Mouse (Mus musculus) kidney, embryonic 16.5 days (tissue): ENCODE results near the gene Pgp. TPM values are rescaled to one million over a fixed set of nuclear protein-coding genes. Genes with fewer than 3 reads are reported as not detected.
"Not testable (repeated sequence)": the region's sequence is repeated elsewhere in the genome, so short reads cannot be mapped to it uniquely, and the experiment has no call there.

Experiments
- ATAC-seq: fragments of 200-750 bp; cut with Nextera tagmentation; 2 replicates; pipeline ENCODE4 v1.8.0; 2017; ENCODE audit warnings: moderate TSS enrichment; ENCODE audit not compliant: low FRiP score, low TSS enrichment
- H3K27ac ChIP-seq: fragments of 300-500 bp; sonication (generic); 2 replicates; pipeline ENCODE4 v1.5.1; 2014; ENCODE audit warnings: low read length
- H3K27me3 ChIP-seq: fragments of 300-500 bp; sonication (generic); 2 replicates; pipeline ENCODE4 v1.6.1; 2014; ENCODE audit warnings: low read length, control low read depth, mixed read lengths; ENCODE audit not compliant: insufficient read depth
- H3K36me3 ChIP-seq: fragments of 300-500 bp; sonication (generic); 2 replicates; pipeline ENCODE4 v1.6.1; 2014; ENCODE audit warnings: low read length, control low read depth, mixed read lengths; ENCODE audit not compliant: insufficient read depth
- H3K4me1 ChIP-seq: fragments of 300-500 bp; sonication (generic); 2 replicates; pipeline ENCODE4 v1.6.1; 2014; ENCODE audit warnings: low read length, control low read depth, mixed read lengths; ENCODE audit not compliant: insufficient read depth
- H3K4me2 ChIP-seq: fragments of 300-500 bp; sonication (generic); replicated peaks from 2 replicates; pipeline ENCODE4 v1.6.1; 2014; ENCODE audit warnings: low read depth, low read length
- H3K4me3 ChIP-seq: fragments of 300-500 bp; sonication (generic); 2 replicates; pipeline ENCODE4 v1.5.1; 2014; ENCODE audit warnings: mild to moderate bottlenecking, low read length
- H3K9ac ChIP-seq: fragments of 300-500 bp; sonication (generic); replicated peaks from 2 replicates; pipeline ENCODE4 v1.6.1; 2014; ENCODE audit warnings: low read length
- H3K9me3 ChIP-seq: fragments of 300-500 bp; sonication (generic); 2 replicates; pipeline ENCODE4 v1.6.1; 2016; ENCODE audit warnings: low read length, control low read depth
- WGBS: fragments of 180-500 bp; shearing (Covaris S2); extraction: QIAGEN DNeasy Blood & Tissue Kit; methylation state at CpG from one replicate; pipeline ENCODE4 v1.1.7; 2014; 5-methylcytosine and 5-hydroxymethylcytosine counted together
- polyA plus RNA-seq: library from polyadenylated mRNA; unstranded; fragments of >200 nt; fragmentation: Nextera tagmentation; extraction: Ambion mirVana; gene quantifications from 2 replicates; pipeline ENCODE4 v1.2.1, GENCODE M21; 2015

Pgp gene
- polyA plus RNA-seq = 55.5 and 55.6 TPM in 2 replicates

DNA sequence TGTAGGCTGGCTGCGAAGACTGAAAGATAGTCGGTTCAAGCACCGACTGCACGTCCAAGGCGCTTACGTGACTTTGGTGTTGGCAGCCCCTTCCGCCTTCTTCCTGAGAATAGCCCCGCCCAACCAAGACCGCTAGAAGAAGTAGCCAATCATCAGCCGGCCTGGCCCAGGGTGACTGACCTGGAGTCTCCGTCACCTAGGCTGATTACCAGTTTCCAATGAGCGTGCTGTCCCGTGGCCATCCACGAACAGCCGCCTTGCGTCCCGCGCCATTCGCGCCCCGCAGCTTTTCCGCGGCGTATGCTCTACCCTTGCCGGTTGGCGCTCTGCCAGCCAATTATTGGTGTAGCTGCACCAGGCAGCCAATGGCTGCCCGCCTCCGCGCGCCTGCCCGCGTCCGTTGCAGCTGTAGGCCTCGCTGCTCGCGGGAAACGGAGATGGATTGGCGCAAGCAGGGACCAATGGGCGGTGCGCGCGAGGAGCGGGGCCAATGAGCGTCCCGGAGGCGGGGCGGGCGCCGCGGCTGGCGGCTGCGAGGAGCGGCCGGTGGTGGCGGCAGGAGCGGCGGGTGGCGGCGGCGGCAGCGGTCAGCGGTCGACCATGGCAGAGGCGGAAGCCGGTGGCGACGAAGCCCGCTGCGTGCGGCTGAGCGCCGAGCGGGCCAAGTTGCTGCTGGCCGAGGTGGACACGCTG lies at the start of gene Pgp, which contains the start of gene E4f1:
Pgp (plus strand) TSS at position 483 of the 693 bp plus-strand sequence.
E4f1 (minus strand) TSS at position 404 of the 693 bp plus-strand sequence.
- peaks cover 12% of the 10 kb centered on the region; the same call in 1 of the 2 replicates for H3K36me3 ChIP-seq
- no peaks in the 10 kb centered on the region for H3K27me3 ChIP-seq
- peak within 1 kb of the TSS; percentile 85 for H3K27ac ChIP-seq
- H3K4me3 ChIP-seq = peak within 1 kb of the TSS; percentile 85
- H3K4me2 ChIP-seq = peak within 1 kb of the TSS; percentile 96
- peaks cover 39% of the 10 kb centered on the region for H3K4me1 ChIP-seq
- H3K9me3 ChIP-seq = no peaks in the 10 kb centered on the region
- peak within 1 kb of the TSS; percentile 90 for H3K9ac ChIP-seq
- WGBS = under 1% methylated on average over 66 of the region's 75 CpGs
- peak; percentile 96 for ATAC-seq

- Histone ChIP-seq H3K27me3 (no peaks in the 10 kb centered on the region), H3K4me1 (peaks cover 4% of the 10 kb centered on the region; the same call in 1 of the 2 replicates), H3K4me3 (no peak overlapping the region), H3K4me2 (no peak overlapping the region), H3K9me3 (no peaks in the 10 kb centered on the region), H3K9ac (no peak overlapping the region), H3K27ac (no peak overlapping the region), H3K36me3 (peaks cover 68% of the 10 kb centered on the region)
- 92% methylated on average over 4 of the region's 4 CpGs for WGBS
- ATAC-seq = no peak
Measured at GRCm38 (mm10) chr17:24423114-24423513, 47.1 kb upstream of the Pgp start.

DNA sequence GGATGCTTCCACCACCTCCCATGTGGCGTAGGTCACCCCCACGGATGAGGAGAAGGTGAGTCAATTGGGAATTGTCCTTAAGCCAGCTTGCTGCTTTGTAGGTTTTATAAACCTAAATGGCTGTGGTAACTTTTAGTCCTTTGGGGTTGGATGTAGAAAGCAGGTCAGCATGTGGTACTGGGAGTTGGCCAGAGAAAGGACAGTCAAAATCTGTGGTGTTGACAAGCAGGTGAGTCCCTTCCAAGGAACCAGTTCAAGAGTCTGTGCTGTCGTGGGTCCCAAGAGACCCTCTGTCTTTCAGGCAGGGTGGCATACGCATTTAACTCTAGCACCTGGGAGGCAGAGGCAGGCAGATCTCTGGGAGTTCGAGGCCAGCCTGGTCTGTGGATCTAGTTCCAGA lies 45.7 kb upstream of the Pgp start:
- Histone ChIP-seq H3K9me3 (no peaks in the 10 kb centered on the region), H3K27ac (no peak overlapping the region), H3K9ac (no peak overlapping the region), H3K4me3 (no peak overlapping the region), H3K4me2 (no peak overlapping the region), H3K4me1 (peaks cover 4% of the 10 kb centered on the region; the same call in 1 of the 2 replicates), H3K27me3 (no peaks in the 10 kb centered on the region), H3K36me3 (peaks cover 55% of the 10 kb centered on the region)
- no peak for ATAC-seq
- WGBS = 95% methylated on average over 5 of the region's 5 CpGs

- WGBS = 91% methylated on average over 5 of the region's 8 CpGs
- H3K4me1 ChIP-seq, ATAC-seq, H3K4me3 ChIP-seq, H3K27ac ChIP-seq, H3K4me2 ChIP-seq, H3K9ac ChIP-seq, H3K9me3 ChIP-seq, H3K27me3 ChIP-seq: not testable (repeated sequence)
- peaks cover 49% of the 10 kb centered on the region for H3K36me3 ChIP-seq
Measured at GRCm38 (mm10) chr17:24425326-24425725, 44.9 kb upstream of the Pgp start.

DNA sequence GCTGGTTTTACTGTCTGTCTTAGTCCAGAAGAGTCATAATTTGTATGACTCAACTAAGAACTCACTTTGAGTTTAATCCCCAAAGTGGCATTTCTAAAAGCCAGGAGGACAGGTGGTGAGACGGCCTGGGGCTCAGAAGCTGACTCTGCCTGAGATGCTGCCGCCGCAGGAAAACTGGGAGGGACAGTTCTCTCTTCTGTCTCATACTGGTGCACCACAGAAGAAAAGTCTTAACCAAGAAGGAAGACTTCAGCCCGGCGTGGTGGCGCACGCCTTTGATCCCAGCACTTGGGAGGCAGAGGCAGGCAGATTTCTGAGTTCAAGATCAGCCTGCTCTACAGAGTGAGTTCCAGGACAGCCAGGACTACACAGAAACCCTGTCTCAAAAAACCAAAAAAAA lies 44.3 kb upstream of the Pgp start:
- Histone ChIP-seq H3K9ac (no peak overlapping the region), H3K36me3 (peaks cover 44% of the 10 kb centered on the region), H3K9me3 (no peaks in the 10 kb centered on the region), H3K4me3 (peak overlapping the region; percentile 83; the same call in 1 of the 2 replicates), H3K27ac (peak overlapping the region; percentile 98), H3K4me2 (no peak overlapping the region), H3K27me3 (no peaks in the 10 kb centered on the region), H3K4me1 (peaks cover 4% of the 10 kb centered on the region; the same call in 1 of the 2 replicates)
- no peak for ATAC-seq
- 88% methylated on average over 7 of the region's 7 CpGs for WGBS

GRCm38 (mm10) chr17:24426471-24427169 lies 43.6 kb upstream of the Pgp start, which contains the start of gene Eci1:
Eci1 (plus strand) TSS chr17:24426641.
- Histone ChIP-seq H3K27ac (peak within 1 kb of the TSS; percentile 98), H3K4me1 (peaks cover 4% of the 10 kb centered on the region; the same call in 1 of the 2 replicates), H3K27me3 (no peaks in the 10 kb centered on the region), H3K9me3 (no peaks in the 10 kb centered on the region), H3K4me2 (peak within 1 kb of the TSS; percentile 69), H3K36me3 (peaks cover 37% of the 10 kb centered on the region), H3K9ac (peak within 1 kb of the TSS; percentile 91), H3K4me3 (peak within 1 kb of the TSS; percentile 83)
- WGBS = under 1% methylated on average over 42 of the region's 48 CpGs
- ATAC-seq = peak; percentile 99

GRCm38 (mm10) chr17:24427170-24427557 lies 43.0 kb upstream of the Pgp start:
- Histone ChIP-seq H3K9me3 (no peaks in the 10 kb centered on the region), H3K4me2 (peak overlapping the region; percentile 69), H3K36me3 (peaks cover 31% of the 10 kb centered on the region), H3K4me3 (peak overlapping the region; percentile 83), H3K4me1 (peaks cover 4% of the 10 kb centered on the region; the same call in 1 of the 2 replicates), H3K27me3 (no peaks in the 10 kb centered on the region), H3K9ac (peak overlapping the region; percentile 91), H3K27ac (peak overlapping the region; percentile 98)
- 2% methylated on average over 8 of the region's 8 CpGs for WGBS
- 0 out of 2 replicates have a peak, but pooled peaks have one; percentile 25 for ATAC-seq

DNA sequence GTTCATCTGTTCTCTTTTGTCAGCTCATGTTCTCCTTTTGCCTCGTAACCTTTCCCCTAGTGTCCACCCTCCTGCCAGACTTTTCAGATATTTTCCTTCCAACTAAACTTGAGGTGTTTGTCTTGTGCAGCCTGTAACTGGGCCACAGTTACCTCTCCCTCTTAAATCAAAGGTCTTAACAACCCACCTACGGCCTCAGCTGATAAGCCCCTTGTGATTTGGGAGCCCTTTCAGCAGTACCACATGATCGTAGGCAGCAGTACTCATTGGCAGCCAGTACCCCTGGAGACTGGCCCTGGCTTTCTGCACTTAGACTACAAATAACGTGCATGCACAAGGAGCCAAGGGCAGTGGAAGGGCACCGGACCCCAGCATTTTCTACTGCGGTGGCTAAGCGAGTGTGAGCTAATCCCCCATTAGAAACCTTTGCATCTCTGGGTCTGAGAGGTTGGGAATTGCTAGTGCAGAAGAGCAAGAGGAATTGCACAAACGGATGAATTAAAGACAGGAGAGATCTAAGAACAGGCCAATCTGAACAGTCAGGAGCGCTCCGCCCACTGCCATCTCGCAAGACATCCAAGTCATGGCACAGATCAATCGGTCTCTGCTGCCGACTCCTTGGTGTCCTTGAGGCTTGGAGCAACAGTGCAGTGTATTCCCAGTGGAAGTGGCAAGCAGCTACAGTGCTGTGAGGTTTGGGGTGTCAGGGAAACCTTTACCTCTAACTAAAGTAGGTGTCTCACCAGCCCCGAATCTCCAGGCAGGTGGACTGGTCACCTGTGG lies 40.8 kb upstream of the Pgp start:
- H3K4me3 ChIP-seq = no peak overlapping the region
- no peaks in the 10 kb centered on the region for H3K27me3 ChIP-seq
- H3K9ac ChIP-seq = no peak overlapping the region
- H3K9me3 ChIP-seq = no peaks in the 10 kb centered on the region
- ATAC-seq = no peak
- peaks cover 22% of the 10 kb centered on the region for H3K36me3 ChIP-seq
- no peak overlapping the region for H3K27ac ChIP-seq
- H3K4me1 ChIP-seq = peaks cover 4% of the 10 kb centered on the region; the same call in 1 of the 2 replicates
- H3K4me2 ChIP-seq = no peak overlapping the region
- WGBS = 76% methylated on average over 14 of the region's 14 CpGs

DNA sequence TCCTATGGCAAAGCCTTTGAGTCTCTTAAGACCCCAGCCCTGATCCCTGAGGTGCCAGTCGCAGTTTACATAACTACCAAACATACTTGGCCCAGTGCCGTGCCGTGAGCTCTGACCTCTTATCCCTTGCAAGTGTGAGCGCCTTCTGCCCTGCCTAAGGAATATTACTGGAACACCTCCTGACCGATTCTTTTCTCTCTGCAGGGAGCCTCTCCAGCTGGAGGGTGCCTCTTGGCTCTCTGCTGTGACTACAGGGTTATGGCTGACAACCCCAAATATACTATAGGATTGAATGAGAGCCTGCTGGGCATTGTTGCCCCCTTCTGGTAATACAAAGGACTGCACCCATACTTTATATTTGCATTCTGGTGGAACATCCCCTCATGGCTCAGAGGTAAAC lies 33.2 kb upstream of the Pgp start:
- Histone ChIP-seq H3K27ac (no peak overlapping the region), H3K4me3 (no peak overlapping the region), H3K9ac (no peak overlapping the region), H3K9me3 (no peaks in the 10 kb centered on the region), H3K27me3 (no peaks in the 10 kb centered on the region), H3K4me1 (no peaks in the 10 kb centered on the region), H3K4me2 (no peak overlapping the region), H3K36me3 (peaks cover 62% of the 10 kb centered on the region)
- 83% methylated on average over 5 of the region's 5 CpGs for WGBS
- 0 out of 2 replicates have a peak, but pooled peaks have one; percentile 28 for ATAC-seq
